Mouse (Mus musculus): Measurements from ENCODE around the gene Eps8. TPM values are rescaled to one million over a fixed set of nuclear protein-coding genes. Genes with fewer than 3 reads are reported as not detected.

Gene Eps8
- polyA plus RNA-seq (2015; fragmentation: Nextera tagmentation; extraction: Ambion mirVana) = 7.4 and 8.4 TPM in 2 replicates

DNA sequence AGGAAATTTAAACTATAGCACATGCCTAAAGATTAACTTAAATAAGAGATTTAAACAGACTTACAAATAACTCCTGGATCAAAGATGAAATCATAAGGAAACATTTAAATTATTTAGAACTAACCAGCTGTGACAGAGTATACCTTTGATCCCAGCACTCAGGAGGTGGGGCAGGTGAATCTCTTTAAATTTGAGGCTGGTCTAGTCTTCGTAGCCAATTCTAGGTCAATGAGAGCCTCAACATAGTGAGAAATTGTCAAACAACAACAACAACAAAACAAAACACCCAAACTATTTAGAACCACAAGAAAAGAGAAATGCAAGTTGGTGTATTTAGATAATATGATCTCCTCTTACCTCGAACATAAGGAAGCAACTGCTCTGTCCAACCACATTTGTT is at the start of gene Eps8:
TSS of gene Eps8 (minus strand) at position 101 of the 400 bp plus-strand sequence.
- no peak for DNase-seq (ENCODE audit: low spot score)

GRCm38 (mm10) chr6:137703431-137703830 is 48.8 kb upstream of the Eps8 start:
- DNase-seq (ENCODE audit: low spot score) = no peak

- DNase-seq (ENCODE audit: low spot score) = no peak
Measured at GRCm38 (mm10) chr6:137702918-137703317, 48.2 kb upstream of the Eps8 start.

DNA sequence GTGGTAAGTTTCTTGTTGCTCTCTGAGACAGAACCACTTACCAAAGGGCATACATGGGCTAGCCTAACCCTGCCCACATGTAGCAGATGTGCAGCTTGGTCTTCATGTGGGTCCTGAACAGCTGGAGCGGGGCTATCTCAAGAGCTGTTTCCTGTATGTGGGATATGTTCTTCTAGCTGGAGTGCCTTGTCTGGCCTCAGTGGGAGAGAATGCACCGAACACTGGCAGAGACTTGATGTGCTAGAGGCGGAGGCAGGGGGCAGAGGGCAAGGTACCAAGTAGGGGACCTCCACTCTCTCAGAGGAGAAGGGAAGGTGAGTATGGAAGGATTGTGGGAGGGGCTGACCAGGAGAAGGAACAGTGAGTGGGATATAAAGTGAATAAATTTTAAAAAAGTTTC is 47.5 kb upstream of the Eps8 start:
- no peak for DNase-seq (ENCODE audit: low spot score)

DNA sequence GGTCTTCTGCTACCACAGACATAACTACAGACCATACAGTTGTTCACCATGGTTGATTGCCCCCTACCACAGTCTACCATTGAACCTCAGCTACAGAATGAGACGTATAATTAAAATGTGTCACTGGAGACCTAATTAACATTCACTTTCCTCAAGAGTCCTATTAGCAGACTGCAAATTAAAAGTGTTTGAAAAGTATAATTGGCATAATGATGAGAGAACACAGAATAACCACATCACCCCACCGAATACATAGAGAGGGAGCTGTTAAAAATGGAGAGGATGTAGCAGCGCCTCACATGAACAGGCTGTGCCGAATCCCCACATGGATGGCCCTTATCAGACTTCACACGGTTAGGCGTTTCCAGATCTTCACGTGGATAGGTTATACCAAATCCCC is 44.8 kb upstream of the Eps8 start:
- DNase-seq (ENCODE audit: low spot score) = no peak

DNA sequence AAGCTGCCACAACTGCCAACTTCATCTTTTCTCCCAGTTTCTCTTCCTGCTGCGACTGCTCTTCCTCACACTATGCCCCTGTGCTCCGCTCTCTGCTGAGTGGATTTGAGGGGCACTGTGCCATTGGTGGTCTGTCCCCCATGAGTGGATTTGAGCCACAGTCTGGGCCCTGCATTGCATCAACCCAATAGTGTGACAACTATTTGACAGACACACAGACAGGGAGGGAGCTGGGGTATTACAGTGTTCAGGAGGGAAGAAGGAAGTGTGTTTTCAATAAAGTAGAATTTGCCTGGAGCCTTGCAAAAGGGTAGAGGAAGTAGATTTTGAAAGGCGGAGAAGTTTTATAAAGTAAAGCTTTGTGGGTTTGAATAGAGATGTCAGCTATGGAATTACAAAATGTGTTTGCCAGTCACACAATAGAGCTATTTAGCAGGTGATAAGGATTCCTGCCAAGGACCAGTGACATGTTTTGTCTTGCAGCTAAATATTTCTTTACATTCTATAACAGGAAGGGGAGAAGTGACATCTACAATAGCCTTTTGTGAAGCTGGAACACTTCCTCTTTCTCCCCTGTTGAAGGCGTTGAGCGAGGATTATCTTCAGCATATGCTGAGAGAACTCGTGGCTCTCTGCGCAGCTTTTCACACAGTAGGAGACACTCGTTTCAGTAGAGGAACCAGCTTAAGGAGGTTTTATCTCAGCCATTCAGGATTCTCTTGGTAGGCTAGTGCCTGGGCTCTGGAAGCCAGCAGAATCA is 41.9 kb upstream of the Eps8 start:
- no peak for DNase-seq (ENCODE audit: low spot score)

GRCm38 (mm10) chr6:137695046-137695445 is 40.4 kb upstream of the Eps8 start:
- no peak for DNase-seq (ENCODE audit: low spot score)

GRCm38 (mm10) chr6:137694310-137694709 is 39.6 kb upstream of the Eps8 start:
- no peak for DNase-seq (ENCODE audit: low spot score)

GRCm38 (mm10) chr6:137690550-137691119 is 36.0 kb upstream of the Eps8 start:
- DNase-seq (ENCODE audit: low spot score) = no peak

GRCm38 (mm10) chr6:137688506-137689105 is 33.9 kb upstream of the Eps8 start:
- no peak for DNase-seq (ENCODE audit: low spot score)

DNA sequence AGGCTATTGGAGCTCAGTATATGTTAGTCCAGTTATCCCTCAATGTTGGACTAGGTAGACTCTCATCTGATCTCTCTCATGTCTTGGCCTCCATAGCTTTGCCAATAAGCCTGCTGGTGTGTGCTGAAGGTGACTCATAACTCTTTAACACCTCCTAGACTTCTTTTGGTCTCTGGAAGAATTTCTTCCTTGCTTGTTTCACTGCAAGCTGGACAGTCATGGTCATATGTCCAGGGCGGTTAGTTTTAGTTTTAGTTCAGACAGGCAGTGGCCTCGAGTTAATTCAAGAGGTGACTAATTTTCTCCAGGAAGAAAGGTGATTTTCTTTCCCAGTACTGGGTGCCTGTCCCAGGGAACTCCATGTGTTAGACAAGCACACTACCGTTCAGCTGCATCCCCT is 33.4 kb upstream of the Eps8 start:
- DNase-seq (ENCODE audit: low spot score) = no peak

- DNase-seq (ENCODE audit: low spot score) = no peak
Measured at GRCm38 (mm10) chr6:137687667-137688066, 33.0 kb upstream of the Eps8 start.

GRCm38 (mm10) chr6:137682629-137683028 is 28.0 kb upstream of the Eps8 start:
- no peak for DNase-seq (ENCODE audit: low spot score)

DNA sequence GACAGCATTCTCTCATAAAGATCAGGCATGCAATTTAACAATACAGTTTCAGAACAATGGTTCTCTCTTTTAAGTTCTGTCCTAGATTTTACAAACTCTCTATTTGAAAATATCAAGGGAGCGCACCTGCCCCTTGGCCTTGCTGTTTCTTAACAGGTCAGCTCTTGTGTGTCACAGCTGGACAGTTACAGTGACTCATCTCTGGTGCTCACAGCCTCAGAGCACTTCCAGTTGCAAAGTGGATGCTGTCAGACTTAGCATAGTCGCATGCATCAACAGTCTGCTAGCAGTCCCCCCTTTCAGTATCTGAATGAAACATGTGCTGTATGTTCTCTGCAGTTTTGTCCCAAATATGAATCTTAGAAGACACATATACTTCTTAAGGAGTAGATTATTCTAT is 26.3 kb upstream of the Eps8 start:
- no peak for DNase-seq (ENCODE audit: low spot score)

- no peak for DNase-seq (ENCODE audit: low spot score)
Measured at GRCm38 (mm10) chr6:137676581-137676980, 21.9 kb upstream of the Eps8 start.

GRCm38 (mm10) chr6:137675556-137675955 is 20.9 kb upstream of the Eps8 start:
- DNase-seq (ENCODE audit: low spot score) = no peak

DNA sequence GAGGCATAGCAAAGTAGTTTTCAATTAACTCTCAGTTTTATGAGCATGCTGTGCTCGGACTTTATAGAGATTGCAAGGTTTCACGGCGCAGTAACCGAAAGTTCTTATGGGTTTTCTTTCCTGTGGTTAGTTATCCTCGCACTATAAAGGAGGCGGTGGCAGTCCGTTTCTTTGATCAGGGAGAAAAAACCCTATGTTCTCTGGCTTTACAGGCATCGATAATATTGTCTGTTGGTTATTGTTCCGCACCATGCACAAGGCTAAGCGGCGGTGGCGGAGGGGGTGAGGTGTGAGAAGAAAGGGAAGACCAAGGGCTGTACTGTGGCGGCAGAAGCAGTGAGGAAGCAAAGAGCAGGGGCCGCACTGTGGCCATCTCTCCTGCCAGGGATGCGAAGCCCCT is 18.6 kb upstream of the Eps8 start:
- DNase-seq (ENCODE audit: low spot score) = no peak

DNA sequence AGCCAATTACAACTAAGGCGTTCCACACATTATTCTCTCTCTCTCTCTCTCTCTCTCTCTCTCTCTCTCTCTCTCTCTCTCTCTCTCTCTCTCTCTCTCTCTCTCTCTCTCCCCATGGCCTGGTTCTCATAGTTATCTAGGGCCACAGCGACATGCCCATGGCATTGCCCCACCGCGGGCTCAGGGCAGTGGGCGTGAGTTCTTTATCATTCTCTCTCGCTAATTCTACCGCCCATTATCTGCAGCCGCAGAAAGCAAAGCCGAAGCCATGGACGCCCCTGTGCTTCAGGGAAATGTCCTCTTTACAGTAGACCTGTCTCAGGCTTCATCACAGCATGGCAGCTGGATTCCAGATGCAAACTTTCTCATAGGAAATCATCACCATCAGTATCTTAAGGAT is 16.9 kb upstream of the Eps8 start:
- no peak for DNase-seq (ENCODE audit: low spot score)

DNA sequence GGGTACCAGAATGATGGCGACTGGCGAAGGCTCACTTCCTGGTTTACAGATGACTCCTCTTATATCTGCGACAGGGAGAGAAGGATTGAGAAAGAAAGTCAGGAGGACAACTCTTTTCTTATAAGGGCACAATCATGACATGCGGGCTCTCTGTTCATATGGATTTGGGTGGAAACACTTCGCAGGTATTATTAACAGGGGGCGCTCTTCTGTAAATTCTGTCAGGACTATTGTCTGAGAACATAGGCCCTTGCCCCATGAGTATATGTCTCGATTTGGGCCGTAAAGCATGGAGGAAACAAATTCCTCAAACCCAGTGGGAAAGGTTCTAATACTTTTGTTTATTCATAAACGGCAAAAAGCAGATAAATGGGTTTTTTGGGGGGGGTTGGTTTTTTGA is 16.1 kb upstream of the Eps8 start:
- no peak for DNase-seq (ENCODE audit: low spot score)

DNA sequence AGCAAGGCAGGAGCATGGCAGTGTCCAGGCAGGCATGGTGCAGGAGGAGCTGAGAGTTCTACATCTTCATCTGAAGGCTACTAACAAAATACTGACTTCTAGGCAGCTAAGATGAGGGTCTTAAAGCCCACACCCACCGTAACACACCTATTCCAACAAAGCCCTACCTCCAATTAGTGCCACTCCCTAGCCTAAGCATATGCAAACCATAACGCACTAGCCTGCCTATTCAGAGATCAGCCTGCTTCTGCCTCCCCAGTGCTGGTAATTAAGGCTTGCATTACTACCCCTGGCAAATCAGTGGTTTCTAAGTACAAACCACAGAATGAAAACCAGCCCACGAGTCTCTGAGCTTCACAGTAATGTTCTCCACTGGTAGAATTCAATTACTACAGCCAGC is 15.2 kb upstream of the Eps8 start:
- no peak for DNase-seq (ENCODE audit: low spot score)

DNA sequence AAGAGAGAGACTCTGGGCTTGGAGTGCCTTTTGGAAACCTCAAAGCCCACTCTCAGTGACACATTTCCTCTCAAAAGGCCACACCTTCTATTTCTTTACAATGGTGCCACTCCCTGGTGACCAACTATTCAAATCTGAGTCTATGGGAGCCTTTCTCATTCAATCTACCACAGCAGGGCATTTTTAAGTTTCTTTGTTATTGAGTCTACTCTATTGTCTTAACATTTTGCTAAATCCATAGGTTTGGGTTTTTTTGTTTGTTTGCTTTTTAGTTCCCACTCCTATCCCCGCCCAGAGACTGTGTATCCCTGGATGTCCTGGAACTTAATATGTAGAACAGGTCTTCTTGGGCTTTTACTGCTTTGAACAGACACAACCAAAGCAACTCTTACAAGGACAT is 14.8 kb upstream of the Eps8 start:
- DNase-seq (ENCODE audit: low spot score) = no peak

- DNase-seq (ENCODE audit: low spot score) = no peak
Measured at GRCm38 (mm10) chr6:137668331-137668730, 13.7 kb upstream of the Eps8 start.

GRCm38 (mm10) chr6:137667665-137668064 is 13.0 kb upstream of the Eps8 start:
- DNase-seq (ENCODE audit: low spot score) = no peak
